Mouse (Mus musculus) frontal cortex, postnatal 25 days (tissue): ENCODE measurements around the gene Prr19.
"Not testable (repeated sequence)": the region's sequence is repeated elsewhere in the genome, so short reads cannot be mapped to it uniquely, and the experiment has no call there.

Experiments used
- DNase-seq, 2 experiments: peaks; one replicate each; pipeline ENCODE4 v3.0.0; 2022; ENCODE audit warnings: low spot score in 2 of 2

Gene Prr19

DNA sequence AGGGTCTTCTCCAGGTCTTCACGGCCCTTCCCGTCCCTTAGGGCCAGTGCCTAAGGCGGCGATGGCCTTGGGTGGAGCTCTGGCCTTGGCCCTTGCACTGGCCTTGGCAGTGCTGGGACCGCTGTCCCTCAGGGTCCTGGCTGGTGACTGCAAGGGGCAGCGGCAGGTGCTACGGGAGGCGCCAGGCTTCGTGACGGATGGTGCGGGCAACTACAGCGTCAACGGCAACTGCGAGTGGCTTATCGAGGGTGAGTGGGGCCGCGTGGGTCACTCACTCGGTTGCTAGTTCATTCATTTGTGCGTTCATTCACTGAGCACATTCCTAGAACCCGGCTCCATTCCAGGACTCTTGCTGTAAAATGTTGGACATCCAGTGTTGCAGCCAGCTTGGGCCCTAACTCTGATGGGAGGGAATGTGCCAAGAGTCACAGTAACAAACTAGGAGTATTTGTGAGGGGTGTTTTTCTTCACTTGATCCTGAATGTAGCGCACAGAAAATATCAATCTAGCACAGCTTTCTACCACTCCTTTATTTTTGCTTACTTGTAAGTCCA is 16.3 kb downstream of the Prr19 start:
- no peak for DNase-seq

DNA sequence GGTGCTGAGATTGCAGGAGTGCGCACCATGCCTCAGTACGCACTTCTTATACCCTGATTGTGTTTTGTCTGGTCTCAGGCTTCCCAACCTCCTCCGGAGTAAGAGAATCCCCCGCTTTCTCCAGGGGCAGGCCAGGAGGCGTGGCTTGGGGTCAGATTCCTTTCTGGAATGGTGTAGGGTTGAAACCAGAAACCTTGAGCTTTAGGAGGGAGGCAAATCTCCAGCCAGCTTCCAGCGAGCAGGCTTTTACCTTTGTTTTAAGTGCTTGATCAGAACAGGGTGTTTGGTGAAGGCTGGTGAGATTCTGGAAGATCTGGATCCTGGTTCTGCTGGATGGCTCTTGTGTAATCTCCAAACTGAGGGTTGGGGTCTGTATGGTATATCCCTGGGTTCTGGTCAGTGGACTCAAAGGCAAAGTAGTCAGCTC is 20.9 kb downstream of the Prr19 start:
- no peak for DNase-seq

DNA sequence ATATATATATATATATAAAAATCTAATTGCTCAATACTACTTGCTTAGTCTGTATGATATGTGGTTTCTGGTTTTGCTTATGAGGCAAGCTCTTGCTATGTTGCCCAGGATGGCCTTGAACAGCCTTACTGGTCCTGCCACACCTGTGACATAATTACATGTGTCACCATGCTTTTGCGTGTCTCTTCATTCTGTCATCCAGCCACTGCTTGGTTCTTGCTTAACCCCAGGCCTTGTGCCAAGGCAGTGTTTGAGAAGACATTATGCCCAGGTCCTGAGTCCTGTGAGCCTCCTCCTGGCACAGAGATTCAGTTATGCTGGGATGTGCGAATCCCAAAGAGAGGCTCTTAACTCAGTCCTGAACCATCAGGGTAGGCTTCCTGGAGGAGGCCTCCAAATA is 22.0 kb downstream of the Prr19 start:
- DNase-seq = no peak

DNA sequence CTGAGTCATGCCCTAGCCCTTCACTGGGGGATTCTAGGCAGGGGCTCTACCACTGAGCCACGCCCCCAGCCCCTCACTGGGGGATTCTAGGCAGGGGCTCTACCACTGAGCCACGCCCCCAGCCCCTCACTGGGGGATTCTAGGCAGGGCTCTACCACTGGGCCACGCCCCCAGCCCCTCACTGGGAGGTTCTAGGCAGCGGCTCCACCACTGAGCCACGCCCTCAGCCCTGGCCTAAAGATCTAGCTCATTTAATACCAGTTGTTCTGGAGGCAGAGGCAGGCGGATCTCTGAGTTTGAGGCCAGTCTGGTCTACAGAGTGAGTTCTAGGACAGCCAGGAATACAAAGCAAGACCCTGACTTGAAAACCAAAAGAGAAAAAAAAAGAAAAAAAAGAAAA is 24.2 kb downstream of the Prr19 start:
- not testable (repeated sequence) for DNase-seq

DNA sequence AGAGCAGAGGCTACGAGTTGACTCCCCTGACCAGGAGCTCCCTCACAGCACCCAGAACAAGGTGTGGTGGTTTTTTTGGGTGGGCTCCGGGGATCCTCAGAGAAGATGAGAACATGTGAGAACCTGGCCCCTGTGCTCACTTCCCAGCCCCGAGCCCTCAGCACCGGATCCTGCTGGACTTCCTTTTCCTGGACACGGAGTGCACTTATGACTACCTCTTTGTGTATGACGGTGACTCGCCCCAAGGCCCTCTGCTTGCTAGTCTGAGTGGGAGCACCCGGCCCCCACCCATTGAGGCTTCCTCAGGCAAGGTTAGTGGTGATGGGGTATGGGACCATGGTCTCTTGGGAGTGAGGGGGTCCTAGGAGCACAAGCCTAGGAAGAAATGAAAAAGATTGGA is 25.0 kb downstream of the Prr19 start:
- no peak for DNase-seq

DNA sequence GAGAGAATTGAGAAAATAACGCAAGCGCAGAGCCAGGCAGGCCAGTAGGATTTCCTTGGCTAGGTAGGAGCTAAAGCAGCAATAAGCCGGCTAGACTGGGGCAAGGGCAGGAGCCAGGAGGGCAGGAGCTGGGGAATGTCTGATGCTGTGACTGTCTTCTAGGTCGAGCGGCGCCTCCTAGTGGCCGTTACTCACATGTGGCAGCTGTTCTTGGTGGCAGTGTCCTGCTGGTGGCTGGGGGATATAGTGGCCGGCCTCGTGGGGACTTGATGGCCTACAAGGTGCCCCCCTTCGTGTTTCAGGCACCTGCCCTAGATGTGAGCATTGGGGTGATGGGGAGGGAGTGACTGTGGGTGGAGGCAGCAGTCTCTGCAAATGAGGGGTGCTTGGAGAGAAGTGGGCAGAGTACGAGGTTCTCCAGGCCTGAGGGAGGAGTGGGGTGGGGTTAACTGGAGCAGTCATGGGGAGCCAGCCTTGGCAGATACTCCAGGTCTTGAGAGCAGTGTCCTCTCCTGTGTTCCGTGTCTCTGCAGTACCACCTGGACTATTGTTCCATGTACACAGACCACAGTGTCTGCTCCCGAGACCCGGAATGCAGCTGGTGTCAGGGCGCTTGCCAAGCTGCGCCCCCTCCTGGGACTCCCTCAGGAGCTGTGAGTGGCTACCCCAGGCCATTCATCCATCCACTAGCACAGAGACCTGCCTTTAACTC is 32.5 kb downstream of the Prr19 start:
- DNase-seq = peak; percentile 51 to 62

DNA sequence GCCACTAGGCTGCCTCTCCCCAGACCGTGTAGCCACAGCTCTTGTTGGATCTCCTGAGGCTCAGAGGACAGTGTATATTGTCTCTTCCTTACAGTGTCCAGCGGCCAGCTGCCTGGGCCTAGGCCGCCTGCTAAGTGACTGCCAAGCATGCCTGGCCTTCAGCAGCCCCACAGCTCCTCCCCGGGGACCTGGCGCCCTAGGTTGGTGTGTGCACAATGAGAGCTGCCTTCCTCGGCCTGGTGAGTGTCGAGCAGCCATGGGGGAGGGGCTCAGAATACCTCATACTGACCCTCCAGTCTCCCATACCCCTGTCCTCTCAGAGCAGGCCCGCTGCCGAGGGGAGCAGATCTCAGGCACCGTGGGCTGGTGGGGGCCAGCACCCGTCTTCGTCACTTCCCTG is 33.3 kb downstream of the Prr19 start:
- no peak for DNase-seq

DNA sequence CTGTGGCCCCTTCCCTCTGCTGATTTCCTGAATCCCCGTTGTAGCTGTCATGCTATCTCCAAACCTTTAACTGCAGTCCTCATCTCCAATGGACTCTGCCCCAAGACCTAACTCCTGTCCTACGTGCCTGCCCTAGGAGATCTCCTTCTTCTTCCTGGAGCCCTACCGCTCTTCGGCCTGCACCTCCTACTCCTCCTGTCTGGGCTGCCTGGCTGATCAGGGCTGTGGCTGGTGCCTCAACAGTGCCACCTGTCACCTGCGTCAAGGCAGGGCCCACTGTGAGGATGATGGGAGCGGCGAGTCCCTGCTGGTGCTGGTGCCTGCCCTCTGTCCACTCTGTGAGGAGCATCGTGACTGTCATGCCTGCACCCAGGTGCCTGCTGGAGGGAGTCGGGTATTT is 38.1 kb downstream of the Prr19 start:
- no peak for DNase-seq

DNA sequence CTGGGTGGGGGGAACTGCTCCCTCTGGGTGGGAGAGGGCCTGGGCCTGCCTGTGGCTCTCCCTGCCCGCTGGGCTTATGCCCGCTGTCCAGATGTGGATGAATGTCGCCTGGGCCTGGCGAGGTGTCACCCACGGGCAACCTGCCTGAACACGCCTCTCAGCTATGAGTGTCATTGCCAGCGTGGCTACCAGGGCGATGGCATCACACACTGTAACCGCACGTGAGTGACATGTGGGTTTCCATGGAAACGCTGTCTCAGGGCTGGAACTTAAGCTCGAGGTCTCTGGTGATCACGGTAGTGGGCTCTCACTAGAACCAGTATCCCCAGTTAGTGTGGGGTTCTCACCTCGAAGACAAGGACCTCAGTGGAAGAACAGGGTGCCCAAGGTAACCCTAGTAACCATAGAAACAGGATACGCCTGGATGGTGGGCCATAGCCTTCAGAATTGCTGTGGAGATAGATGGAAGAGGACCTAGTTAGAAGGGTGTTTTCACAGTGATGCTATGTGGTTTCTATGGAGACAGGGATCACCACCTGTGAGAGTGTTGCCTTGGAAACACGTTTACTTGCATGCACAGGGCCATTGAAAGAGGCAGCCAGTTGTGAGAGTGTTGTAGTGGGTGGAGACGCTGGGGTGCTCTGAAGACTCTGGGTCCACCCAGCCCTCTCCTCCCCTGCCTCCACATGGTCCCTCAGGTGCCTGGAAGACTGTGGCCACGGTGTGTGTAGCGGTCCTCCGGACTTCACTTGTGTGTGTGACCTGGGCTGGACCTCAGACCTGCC is 40.0 kb downstream of the Prr19 start:
- no peak for DNase-seq

DNA sequence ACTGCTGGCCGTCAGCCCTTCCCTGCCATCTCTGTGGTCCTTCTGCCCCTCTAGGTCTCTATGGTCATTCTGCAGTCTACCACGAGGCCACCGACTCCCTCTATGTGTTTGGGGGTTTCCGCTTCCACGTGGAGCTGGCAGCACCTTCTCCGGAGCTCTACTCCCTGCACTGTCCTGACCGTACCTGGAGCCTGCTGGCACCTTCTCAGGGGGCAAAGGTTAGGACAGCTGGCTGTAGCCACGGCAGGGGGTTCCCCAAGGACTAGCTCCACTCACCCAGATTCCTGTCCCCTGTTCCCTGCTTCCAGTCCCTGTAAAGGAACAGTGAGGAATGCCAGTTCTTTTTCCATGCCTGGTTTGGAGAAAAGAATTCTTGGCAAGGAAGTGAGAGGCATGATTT is 47.6 kb downstream of the Prr19 start:
- no peak for DNase-seq
